Mouse (Mus musculus) kidney, adult 2 months (tissue): ENCODE measurements around the gene Tln2. TPM values are rescaled to one million over a fixed set of nuclear protein-coding genes. Genes with fewer than 3 reads are reported as not detected.

Experiments
- DNase-seq: peaks from one replicate; pipeline ENCODE4 v3.0.0; 2021
- H3K27ac ChIP-seq: fragments of 200-500 bp; 2 replicates; pipeline ENCODE4 v1.5.1; 2012; ENCODE audit warnings: low read depth, low read length, control low read depth, inconsistent platforms; ENCODE audit not compliant: insufficient read depth
- H3K27me3 ChIP-seq: fragments of 200-500 bp; replicated peaks from 2 replicates; pipeline ENCODE4 v1.6.1; 2012; ENCODE audit warnings: mild to moderate bottlenecking, moderate library complexity, low read length, inconsistent platforms; ENCODE audit not compliant: control insufficient read depth, insufficient read depth
- H3K36me3 ChIP-seq: fragments of 200-500 bp; 2 replicates; pipeline ENCODE4 v1.6.1; 2012; ENCODE audit warnings: mild to moderate bottlenecking, moderate library complexity, low read length, inconsistent platforms; ENCODE audit not compliant: control insufficient read depth, insufficient read depth
- H3K4me1 ChIP-seq: fragments of 200-500 bp; 2 replicates; pipeline ENCODE4 v1.6.1; 2011; ENCODE audit warnings: low read length; ENCODE audit not compliant: control insufficient read depth, insufficient read depth
- H3K4me3 ChIP-seq: fragments of 200-500 bp; 2 replicates; pipeline ENCODE4 v1.5.1; 2011; ENCODE audit warnings: mild to moderate bottlenecking, low read depth, low read length, control low read depth; ENCODE audit not compliant: insufficient read depth
- CTCF ChIP-seq: fragments of 200-500 bp; conservative IDR thresholded peaks from 2 replicates; pipeline ENCODE4 v1.5.1; 2011; ENCODE audit warnings: low read depth, mild to moderate bottlenecking, control low read depth, low read length, moderate library complexity, mixed read lengths; ENCODE audit not compliant: insufficient read depth, insufficient read length
- POLR2A ChIP-seq: fragments of 200-500 bp; IDR thresholded peaks from one replicate; pipeline ENCODE4 v1.6.1; 2011; ENCODE audit warnings: low read depth, low read length, control low read depth
- WGBS: fragments of 180-500 bp; shearing (Covaris S2); methylation state at CpG from one replicate; pipeline ENCODE4 v1.1.7; 2018; 5-methylcytosine and 5-hydroxymethylcytosine counted together
- polyA plus RNA-seq: library from polyadenylated mRNA; depleted of rRNA; stranded (reverse); fragments of >200 nt; gene quantifications from 2 replicates; pipeline ENCODE4 v1.2.3, GENCODE M21; 2012

The Tln2 gene
- polyA plus RNA-seq, 1 experiment, result 113 TPM

GRCm38 (mm10) chr9:67595221-67595620 is 35.7 kb upstream of the Tln2 start:
- Histone ChIP-seq H3K36me3 (no peaks in the 10 kb centered on the region), H3K4me3 (no peak overlapping the region), H3K4me1 (no peaks in the 10 kb centered on the region), H3K27ac (no peak overlapping the region), H3K27me3 (no peaks in the 10 kb centered on the region)
- TF ChIP-seq CTCF, result no peak
- TF ChIP-seq POLR2A, result no peak
- DNase-seq, result no peak
- WGBS, result 83% methylated on average over 5 of the region's 5 CpGs

GRCm38 (mm10) chr9:67593469-67594141 is 34.1 kb upstream of the Tln2 start:
- no peak overlapping the region for H3K4me3 ChIP-seq
- no peaks in the 10 kb centered on the region for H3K4me1 ChIP-seq
- no peak for TF ChIP-seq CTCF
- TF ChIP-seq POLR2A, result no peak
- no peak overlapping the region for H3K27ac ChIP-seq
- no peak for DNase-seq
- no peaks in the 10 kb centered on the region for H3K36me3 ChIP-seq
- H3K27me3 ChIP-seq, result no peaks in the 10 kb centered on the region
- WGBS, result 89% methylated on average over 9 of the region's 9 CpGs

GRCm38 (mm10) chr9:67592726-67593125 is 33.2 kb upstream of the Tln2 start:
- H3K27me3 ChIP-seq, result no peaks in the 10 kb centered on the region
- WGBS, result 92% methylated on average over 5 of the region's 5 CpGs
- H3K4me1 ChIP-seq, result no peaks in the 10 kb centered on the region
- no peak overlapping the region for H3K4me3 ChIP-seq
- H3K27ac ChIP-seq, result no peak overlapping the region
- no peak for DNase-seq
- no peaks in the 10 kb centered on the region for H3K36me3 ChIP-seq
- TF ChIP-seq POLR2A, result no peak
- no peak for TF ChIP-seq CTCF

GRCm38 (mm10) chr9:67587111-67587510 is 27.6 kb upstream of the Tln2 start:
- 98% methylated on average over 3 of the region's 3 CpGs for WGBS

GRCm38 (mm10) chr9:67586489-67586888 is 27.0 kb upstream of the Tln2 start:
- no peaks in the 10 kb centered on the region for H3K27me3 ChIP-seq
- H3K4me3 ChIP-seq, result no peak overlapping the region
- 93% methylated on average over 1 of the region's 1 CpGs for WGBS
- peaks cover 5% of the 10 kb centered on the region; the same call in 1 of the 2 replicates for H3K4me1 ChIP-seq
- TF ChIP-seq POLR2A, result no peak
- TF ChIP-seq CTCF, result no peak
- DNase-seq, result no peak
- H3K27ac ChIP-seq, result no peak overlapping the region
- no peaks in the 10 kb centered on the region for H3K36me3 ChIP-seq

More at GRCm38 (mm10) chr9:67587111-67587510, 27.6 kb upstream of the Tln2 start:
- no peak overlapping the region for H3K4me3 ChIP-seq
- H3K36me3 ChIP-seq, result no peaks in the 10 kb centered on the region
- no peak for DNase-seq
- H3K27ac ChIP-seq, result no peak overlapping the region
- H3K27me3 ChIP-seq, result no peaks in the 10 kb centered on the region
- TF ChIP-seq CTCF, result no peak
- no peak for TF ChIP-seq POLR2A
- H3K4me1 ChIP-seq, result peaks cover 4% of the 10 kb centered on the region; the same call in 1 of the 2 replicates

- TF ChIP-seq POLR2A (no peak), CTCF (no peak)
- Histone ChIP-seq H3K27me3 (no peaks in the 10 kb centered on the region), H3K27ac (no peak overlapping the region), H3K4me1 (peaks cover 5% of the 10 kb centered on the region; the same call in 1 of the 2 replicates), H3K36me3 (no peaks in the 10 kb centered on the region), H3K4me3 (no peak overlapping the region)
- WGBS, result 81% methylated on average over 10 of the region's 10 CpGs
- peak; percentile 72 for DNase-seq
Measured at GRCm38 (mm10) chr9:67584871-67585270, 25.4 kb upstream of the Tln2 start.

GRCm38 (mm10) chr9:67581581-67582280 is 22.2 kb upstream of the Tln2 start:
- H3K36me3 ChIP-seq, result no peaks in the 10 kb centered on the region
- H3K4me3 ChIP-seq, result no peak overlapping the region
- H3K4me1 ChIP-seq, result peaks cover 5% of the 10 kb centered on the region; the same call in 1 of the 2 replicates
- H3K27ac ChIP-seq, result peak overlapping the region; percentile 87
- WGBS, result 44% methylated on average over 10 of the region's 10 CpGs
- TF ChIP-seq CTCF, result no peak
- no peak for TF ChIP-seq POLR2A
- H3K27me3 ChIP-seq, result no peaks in the 10 kb centered on the region
- DNase-seq, result peak; percentile 54
